Mouse (Mus musculus) liver, adult 2 months (tissue): Measurements from ENCODE around the gene Mea1. TPM values are rescaled to one million over a fixed set of nuclear protein-coding genes. Genes with fewer than 3 reads are reported as not detected.

Source experiments
- DNase-seq: peaks from one replicate; pipeline ENCODE4 v3.0.0-alpha.2; 2011; ENCODE audit warnings: low read depth, low spot score; ENCODE audit errors: extremely low read depth
- H3K27ac ChIP-seq: fragments of 200-500 bp; replicated peaks from 2 replicates; pipeline ENCODE4 v1.5.1; 2012; ENCODE audit warnings: low read depth, mild to moderate bottlenecking, control low read depth, inconsistent platforms, low read length; ENCODE audit not compliant: insufficient read depth
- H3K27me3 ChIP-seq: fragments of 200-500 bp; 2 replicates; pipeline ENCODE4 v1.6.1; 2012; ENCODE audit warnings: mild to moderate bottlenecking, moderate library complexity, low read length, inconsistent platforms; ENCODE audit not compliant: control insufficient read depth, insufficient read depth
- H3K36me3 ChIP-seq: fragments of 200-500 bp; 2 replicates; pipeline ENCODE4 v1.6.1; 2012; ENCODE audit warnings: low read length, inconsistent platforms; ENCODE audit not compliant: control insufficient read depth, insufficient read depth
- H3K4me1 ChIP-seq: fragments of 200-500 bp; 2 replicates; pipeline ENCODE4 v1.6.1; 2011; ENCODE audit warnings: low read length; ENCODE audit not compliant: control insufficient read depth, insufficient read depth
- H3K4me3 ChIP-seq: fragments of 200-500 bp; 2 replicates; pipeline ENCODE4 v1.5.1; 2011; ENCODE audit warnings: low read depth, mild to moderate bottlenecking, control low read depth, low read length, moderate library complexity; ENCODE audit not compliant: insufficient read depth
- H3K79me2 ChIP-seq: fragments of 200-500 bp; 2 replicates; pipeline ENCODE4 v1.6.1; 2012; ENCODE audit warnings: inconsistent platforms, mild to moderate bottlenecking, low read length, moderate library complexity; ENCODE audit not compliant: control insufficient read depth, insufficient read depth
- H3K9ac ChIP-seq: fragments of 200-500 bp; 2 replicates; pipeline ENCODE4 v1.6.1; 2012; ENCODE audit warnings: low read depth, mild to moderate bottlenecking, control low read depth, inconsistent platforms, low read length
- CTCF ChIP-seq: fragments of 200-500 bp; IDR thresholded peaks from 2 replicates; pipeline ENCODE4 v1.5.1; 2011; ENCODE audit warnings: low read depth, low read length, control low read depth
- POLR2A ChIP-seq: fragments of 200-500 bp; IDR thresholded peaks from 2 replicates; pipeline ENCODE4 v1.6.1; 2011; ENCODE audit warnings: low read length, control low read depth; ENCODE audit not compliant: insufficient read depth; ENCODE audit errors: extremely low read depth
- whole genome bisulfite sequencing: fragments of 180-500 bp; shearing (Covaris S2); methylation state at CpG from one replicate; pipeline ENCODE4 v1.1.7; 2018; 5-methylcytosine and 5-hydroxymethylcytosine counted together
- polyA plus RNA-seq: library from polyadenylated mRNA; depleted of rRNA; stranded (reverse); fragments of >200 nt; gene quantifications from 2 replicates; pipeline ENCODE4 v1.2.3, GENCODE M21; 2012
- total RNA-seq: library from RNA; depleted of rRNA; stranded (reverse); fragments of >200 nt; gene quantifications from 2 replicates; pipeline ENCODE4 v1.2.3, GENCODE M21; 2014

Mea1 gene
- total and polyA plus RNA-seq, 2 experiments, result 55.2 to 60.4 TPM

GRCm38 (mm10) chr17:46673850-46674529, 4.6 kb upstream of the Mea1 start, which contains the start of gene Rrp36:
Gene Rrp36 (minus strand): TSS chr17:46674352.
- H3K9ac ChIP-seq, result peak within 1 kb of the TSS; percentile 76
- peak within 1 kb of the TSS; percentile 70 for H3K4me3 ChIP-seq
- H3K36me3 ChIP-seq, result peaks cover 13% of the 10 kb centered on the region
- peaks cover 7% of the 10 kb centered on the region; the same call in 1 of the 2 replicates for H3K79me2 ChIP-seq
- peaks cover 11% of the 10 kb centered on the region for H3K4me1 ChIP-seq
- no peaks in the 10 kb centered on the region for H3K27me3 ChIP-seq
- TF ChIP-seq POLR2A, result peak; percentile 83
- no peak for TF ChIP-seq CTCF
- peak within 1 kb of the TSS; percentile 87 for H3K27ac ChIP-seq
- peak; percentile 94 for DNase-seq
- WGBS, result under 1% methylated on average over 43 of the region's 43 CpGs

- Histone ChIP-seq H3K4me1 (peaks cover 15% of the 10 kb centered on the region), H3K27ac (peak overlapping the region; percentile 87), H3K4me3 (peak overlapping the region; percentile 51), H3K79me2 (peaks cover 7% of the 10 kb centered on the region; the same call in 1 of the 2 replicates), H3K27me3 (no peaks in the 10 kb centered on the region), H3K36me3 (peaks cover 13% of the 10 kb centered on the region), H3K9ac (peak overlapping the region; percentile 70)
- TF ChIP-seq CTCF (no peak), POLR2A (no peak)
- peak; percentile 37 for DNase-seq
- 25% methylated on average over 15 of the region's 15 CpGs for WGBS
These were observed 3.9 kb upstream of the Mea1 start for GRCm38 (mm10) chr17:46674530-46675283.

DNA sequence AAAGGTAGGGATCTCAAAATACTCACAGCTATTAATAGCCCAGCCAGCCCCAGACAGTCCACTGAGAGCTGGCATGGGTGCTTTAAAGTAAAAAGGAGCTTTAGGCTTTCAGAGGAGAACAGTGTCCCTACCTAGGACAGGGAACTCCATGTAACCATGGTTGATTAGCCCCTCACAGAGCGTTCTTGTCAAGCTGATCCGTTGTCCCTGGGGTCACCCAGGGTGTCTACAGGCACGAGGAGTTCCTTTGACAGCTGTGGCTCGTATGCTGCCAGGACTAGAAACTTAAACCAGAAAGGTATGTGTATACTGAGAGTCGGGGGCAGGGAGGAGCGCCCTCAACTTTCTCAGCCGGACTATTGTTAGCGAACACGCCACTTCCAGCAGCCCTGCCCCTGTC, 318 bp downstream of the Mea1 start:
- TF ChIP-seq POLR2A (no peak), CTCF (no peak)
- no peak overlapping the region for H3K27ac ChIP-seq
- no peak overlapping the region for H3K9ac ChIP-seq
- no peaks in the 10 kb centered on the region for H3K27me3 ChIP-seq
- H3K4me1 ChIP-seq, result peaks cover 14% of the 10 kb centered on the region
- no peak for DNase-seq
- H3K36me3 ChIP-seq, result peaks cover 9% of the 10 kb centered on the region
- H3K4me3 ChIP-seq, result no peak overlapping the region
- H3K79me2 ChIP-seq, result peaks cover 7% of the 10 kb centered on the region; the same call in 1 of the 2 replicates
- 69% methylated on average over 9 of the region's 9 CpGs for WGBS

DNA sequence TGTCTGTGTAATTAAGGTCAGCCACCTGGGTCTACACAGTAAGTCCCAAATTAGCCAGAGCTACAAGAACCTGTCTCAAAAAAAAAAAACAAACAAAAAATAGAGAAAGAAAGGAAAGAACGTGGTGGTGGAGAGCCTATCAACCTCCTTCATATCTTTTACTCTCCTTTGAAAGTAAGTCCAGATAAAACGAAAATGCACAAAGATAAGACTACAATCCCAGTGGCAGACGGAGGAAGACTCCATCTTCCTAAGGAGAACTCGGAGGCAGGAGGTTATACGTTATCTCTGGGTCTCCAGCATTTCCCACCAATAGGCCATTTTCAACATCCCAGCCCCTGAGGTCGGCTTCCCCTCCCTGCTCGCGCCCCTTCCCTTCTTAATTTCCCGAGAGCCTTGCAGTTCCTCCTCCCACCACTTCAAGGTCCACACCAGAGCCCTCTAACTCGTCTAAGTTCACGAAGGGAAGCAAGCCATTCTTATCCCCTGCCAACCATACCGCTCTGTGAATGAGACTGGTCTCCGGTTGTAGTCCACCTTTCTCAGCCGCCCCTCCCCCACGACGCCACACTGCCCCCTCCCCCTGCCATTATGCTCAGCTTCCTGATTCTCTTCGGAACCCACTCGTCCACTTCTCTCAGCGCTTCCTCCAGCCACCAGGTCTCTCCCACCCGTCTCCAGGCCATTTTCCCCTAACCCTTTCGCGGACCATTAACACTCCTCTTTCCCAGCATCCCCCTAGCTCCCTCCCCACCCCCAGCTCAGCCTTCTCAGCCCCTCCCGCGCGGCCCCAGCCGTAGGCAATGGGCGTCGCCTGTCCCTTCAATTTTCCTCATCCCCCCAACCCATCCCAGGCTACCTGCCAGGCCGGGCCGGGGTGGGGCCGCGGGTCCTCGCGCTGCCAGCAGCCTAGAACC, 1.5 kb downstream of the Mea1 start:
- TF ChIP-seq POLR2A (no peak), CTCF (peak; percentile 36; the same call in 1 of the 2 replicates)
- no peaks in the 10 kb centered on the region for H3K27me3 ChIP-seq
- 1% methylated on average over 34 of the region's 34 CpGs for WGBS
- peak overlapping the region; percentile 89 for H3K4me3 ChIP-seq
- H3K79me2 ChIP-seq, result peaks cover 7% of the 10 kb centered on the region; the same call in 1 of the 2 replicates
- peaks cover 11% of the 10 kb centered on the region for H3K4me1 ChIP-seq
- DNase-seq, result peak; percentile 19
- peaks cover 9% of the 10 kb centered on the region for H3K36me3 ChIP-seq
- peak overlapping the region; percentile 89 for H3K9ac ChIP-seq
- peak overlapping the region; percentile 74 for H3K27ac ChIP-seq

DNA sequence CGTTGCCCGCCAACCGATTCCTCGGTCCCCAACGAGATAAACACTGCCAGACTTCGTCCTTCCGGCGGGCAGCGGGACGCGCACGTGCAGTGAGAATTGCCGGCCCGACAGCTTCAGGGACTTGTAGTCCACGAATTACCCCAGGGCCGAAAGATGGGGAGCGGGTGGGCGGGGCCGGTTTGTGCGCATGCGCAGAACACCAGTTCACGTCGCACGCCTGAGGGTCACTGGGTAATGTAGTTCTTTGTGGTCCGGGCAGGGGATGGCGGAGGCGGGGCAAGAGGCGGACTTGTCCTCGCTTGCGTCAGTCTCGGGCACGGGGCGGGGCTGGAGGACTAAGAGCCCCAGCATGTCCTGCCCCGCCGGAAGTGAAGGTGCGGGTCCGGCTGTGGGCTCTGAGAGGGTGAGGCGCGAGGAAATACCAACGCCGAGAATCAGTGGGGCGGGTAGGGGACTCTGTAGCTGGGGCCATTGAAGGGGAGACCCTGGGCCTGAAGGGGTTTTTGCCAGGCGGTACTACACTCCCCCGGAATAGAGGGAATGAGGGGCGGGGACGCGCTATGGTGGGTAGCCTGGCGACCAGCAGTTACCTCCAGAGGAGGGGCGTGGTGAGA, 2.3 kb downstream of the Mea1 start, which contains the start of gene Klhdc3:
Gene Klhdc3, minus strand, starts transcription at position 155 of the 614 bp plus-strand sequence.
- H3K27me3 ChIP-seq, result no peaks in the 10 kb centered on the region
- H3K79me2 ChIP-seq, result peaks cover 7% of the 10 kb centered on the region; the same call in 1 of the 2 replicates
- TF ChIP-seq POLR2A, result peak; percentile 56; the same call in 1 of the 2 replicates
- no peak for TF ChIP-seq CTCF
- H3K9ac ChIP-seq, result peak within 1 kb of the TSS; percentile 89
- H3K4me3 ChIP-seq, result peak within 1 kb of the TSS; percentile 89
- peaks cover 5% of the 10 kb centered on the region for H3K36me3 ChIP-seq
- H3K27ac ChIP-seq, result peak within 1 kb of the TSS; percentile 74
- H3K4me1 ChIP-seq, result peaks cover 11% of the 10 kb centered on the region
- DNase-seq, result peak; percentile 94
- under 1% methylated on average over 49 of the region's 49 CpGs for WGBS
